Mouse (Mus musculus) heart, postnatal 0 days (tissue): ENCODE results near the gene Atg4d.

Source experiments
- CTCF ChIP-seq: IDR thresholded peaks from 2 replicates; pipeline ENCODE4 v1.5.1; 2016; ENCODE audit warnings: antibody characterized with exemption, control low read depth, low read depth
- EP300 ChIP-seq: IDR thresholded peaks from 2 replicates; pipeline ENCODE4 v1.6.1; 2016; ENCODE audit warnings: antibody characterized with exemption, low read depth

GRCm38 (mm10) chr9:21290589-21290988 is 25.5 kb downstream of the Atg4d start:
- TF ChIP-seq CTCF (no peak), EP300 (no peak)
